In the genomic region with DNA sequence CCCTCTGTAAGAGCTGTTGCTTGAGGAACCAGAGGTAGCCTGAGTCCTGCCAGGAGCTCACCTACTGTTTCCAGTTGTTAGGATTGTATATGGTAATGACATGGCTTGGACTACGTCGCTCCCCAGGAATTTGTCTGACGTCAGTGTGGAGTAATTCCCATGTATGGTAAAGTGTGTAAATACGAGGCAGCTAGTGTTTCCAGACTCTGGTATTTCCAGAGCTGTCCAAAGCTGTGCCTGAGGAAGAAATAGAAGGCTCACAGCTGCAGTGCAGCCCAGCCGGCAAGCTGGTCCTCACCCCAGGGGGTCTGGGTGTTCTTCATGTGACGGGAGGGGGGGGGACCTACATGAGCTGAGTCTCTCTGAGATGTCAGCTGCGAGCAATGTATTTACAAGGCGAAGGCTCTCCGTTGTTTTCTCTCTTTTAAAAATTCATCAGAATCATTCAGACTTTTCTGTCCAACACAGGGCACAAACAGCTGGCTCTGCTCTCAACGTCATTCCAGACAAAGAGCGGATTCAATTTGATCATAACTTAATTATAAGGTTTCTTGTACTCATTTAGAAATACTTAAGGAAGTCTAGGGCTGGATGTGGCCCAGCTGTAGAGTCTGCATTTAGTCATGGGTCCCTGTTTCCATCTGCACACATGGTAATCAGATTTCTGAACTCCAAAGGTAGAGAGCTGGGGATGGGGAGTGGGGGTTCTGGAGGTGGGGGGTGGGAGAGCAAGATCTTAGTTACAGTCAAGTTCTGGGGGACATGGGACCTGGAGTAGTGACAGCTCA, we compare ENCODE assay signal across 8 mouse cellular contexts. TPM values are rescaled to one million over a fixed set of nuclear protein-coding genes. Genes with fewer than 3 reads are reported as not detected.
DNase-seq lines count a peak whose midpoint lies in the region; ATAC-seq and TF ChIP-seq lines count a peak whose summit lies in the region.

No protein-coding gene starts in this region.

- TF ChIP-seq POLR2A in limb, embryonic 14.5 days (IDR thresholded peaks at IDR 0.05; ENCODE audit: borderline replicate concordance, extremely low read depth, insufficient read depth, insufficient read length), result no peak
- no peak for TF ChIP-seq POLR2A in small intestine, adult 2 months (IDR thresholded peaks at IDR 0.05; ENCODE audit: low read depth, low read length)

- no peaks in the 10 kb centered on the region for H3K36me3 ChIP-seq in midbrain, embryonic 10.5 days
- H3K36me3 ChIP-seq in midbrain, embryonic 13.5 days, result no peaks in the 10 kb centered on the region
- H3K36me3 ChIP-seq in forebrain, postnatal 0 days (ENCODE audit: insufficient read depth), result no peaks in the 10 kb centered on the region
- H3K36me3 ChIP-seq in limb, embryonic 14.5 days (ENCODE audit: control insufficient read depth, insufficient read depth, low read length), result no peaks in the 10 kb centered on the region
- no peaks in the 10 kb centered on the region for H3K36me3 ChIP-seq in small intestine, adult 2 months (ENCODE audit: control insufficient read depth, insufficient read depth, low read length)

- peak; percentile 26 for DNase-seq in midbrain, embryonic 10.5 days (ENCODE audit: low spot score)
- peak; percentile 61 for DNase-seq in forebrain, postnatal 0 days
- peak; percentile 94 for DNase-seq in limb, embryonic 14.5 days (ENCODE audit: low spot score)
- DNase-seq in urinary bladder, postnatal 25 days (ENCODE audit: low spot score), result no peak
- no peak for DNase-seq in c-Kit-positive CD71-positive TER-119-positive erythroid progenitor cells, embryonic 14.5 days (ENCODE audit: low spot score)
- DNase-seq in gastrocnemius, postnatal 25 days, result no peak

- no peak overlapping the region for H3K4me2 ChIP-seq in midbrain, embryonic 13.5 days (replicated peaks)
- H3K4me2 ChIP-seq in forebrain, postnatal 0 days (ENCODE audit: low read depth), result no peak overlapping the region
- peak overlapping the region; percentile 22 for H3K4me2 ChIP-seq in limb, embryonic 14.5 days (replicated peaks; ENCODE audit: low read depth, low read length, severe bottlenecking)

- TF ChIP-seq CTCF in forebrain, postnatal 0 days (IDR thresholded peaks at IDR 0.05; ENCODE audit: low read depth), result no peak
- TF ChIP-seq CTCF in small intestine, adult 2 months (IDR thresholded peaks at IDR 0.05; ENCODE audit: extremely low read depth, insufficient read length, insufficient replicate concordance, low read depth, low read length), result no peak

- ATAC-seq in midbrain, embryonic 13.5 days, result no peak
- peak; percentile 37 for ATAC-seq in forebrain, postnatal 0 days
- ATAC-seq in limb, embryonic 14.5 days (ENCODE audit: low FRiP score, low read depth), result peak; percentile 86

- peaks cover 31% of the 10 kb centered on the region for H3K27me3 ChIP-seq in midbrain, embryonic 10.5 days (ENCODE audit: low read depth, poor library complexity, severe bottlenecking)
- H3K27me3 ChIP-seq in midbrain, embryonic 13.5 days, result peaks cover 5% of the 10 kb centered on the region; the same call in 1 of the 2 replicates
- H3K27me3 ChIP-seq in forebrain, postnatal 0 days (ENCODE audit: insufficient read depth, low read length), result no peaks in the 10 kb centered on the region
- H3K27me3 ChIP-seq in limb, embryonic 14.5 days (ENCODE audit: control insufficient read depth, insufficient read depth, low read length), result no peaks in the 10 kb centered on the region
- no peaks in the 10 kb centered on the region for H3K27me3 ChIP-seq in small intestine, adult 2 months (ENCODE audit: control insufficient read depth, insufficient read depth, low read length)

- H3K4me3 ChIP-seq in midbrain, embryonic 10.5 days, result no peak overlapping the region
- no peak overlapping the region for H3K4me3 ChIP-seq in midbrain, embryonic 13.5 days (replicated peaks)
- no peak overlapping the region for H3K4me3 ChIP-seq in forebrain, postnatal 0 days (ENCODE audit: low read depth, low read length)
- H3K4me3 ChIP-seq in limb, embryonic 14.5 days (replicated peaks; ENCODE audit: low read length), result no peak overlapping the region
- no peak overlapping the region for H3K4me3 ChIP-seq in small intestine, adult 2 months (ENCODE audit: low read depth, low read length)

- H3K9me3 ChIP-seq in midbrain, embryonic 10.5 days (replicated peaks), result no peaks in the 10 kb centered on the region
- H3K9me3 ChIP-seq in midbrain, embryonic 13.5 days, result peaks cover 4% of the 10 kb centered on the region; the same call in 1 of the 2 replicates
- H3K9me3 ChIP-seq in forebrain, postnatal 0 days (ENCODE audit: low read length), result no peaks in the 10 kb centered on the region
- H3K9me3 ChIP-seq in limb, embryonic 14.5 days (ENCODE audit: control insufficient read depth, low read length), result no peaks in the 10 kb centered on the region

- peak overlapping the region; percentile 38; the same call in 1 of the 2 replicates for H3K27ac ChIP-seq in midbrain, embryonic 10.5 days (replicated peaks)
- H3K27ac ChIP-seq in midbrain, embryonic 13.5 days, result no peak overlapping the region
- H3K27ac ChIP-seq in forebrain, postnatal 0 days (ENCODE audit: low read depth, low read length), result no peak overlapping the region
- peak overlapping the region; percentile 88 for H3K27ac ChIP-seq in limb, embryonic 14.5 days (replicated peaks; ENCODE audit: low read depth, low read length)
- peak overlapping the region; percentile 91 for H3K27ac ChIP-seq in small intestine, adult 2 months (ENCODE audit: insufficient read depth, low read depth, low read length)

- H3K4me1 ChIP-seq in midbrain, embryonic 10.5 days, result peaks cover 73% of the 10 kb centered on the region
- peaks cover 60% of the 10 kb centered on the region for H3K4me1 ChIP-seq in midbrain, embryonic 13.5 days (replicated peaks)
- 0 out of 2 replicates have a peak, but pooled peaks cover 4% of the 10 kb centered on the region for H3K4me1 ChIP-seq in forebrain, postnatal 0 days (ENCODE audit: insufficient read depth)
- peaks cover 61% of the 10 kb centered on the region for H3K4me1 ChIP-seq in limb, embryonic 14.5 days (ENCODE audit: control insufficient read depth, insufficient read depth, low read length)
- peaks cover 3% of the 10 kb centered on the region for H3K4me1 ChIP-seq in small intestine, adult 2 months (ENCODE audit: control insufficient read depth, insufficient read depth, insufficient read length, low read length)

- 56% methylated on average over 11 of the region's 11 CpGs for WGBS in midbrain, embryonic 10.5 days
- WGBS in midbrain, embryonic 13.5 days, result 46% methylated on average over 11 of the region's 11 CpGs
- 29% methylated on average over 11 of the region's 11 CpGs for WGBS in forebrain, postnatal 0 days
- WGBS in limb, embryonic 14.5 days, result 6% methylated on average over 11 of the region's 11 CpGs
- 73% methylated on average over 11 of the region's 11 CpGs for WGBS in small intestine, adult 2 months

- H3K9ac ChIP-seq in midbrain, embryonic 13.5 days (replicated peaks), result no peak overlapping the region
- H3K9ac ChIP-seq in forebrain, postnatal 0 days, result no peak overlapping the region
- peak overlapping the region; percentile 28; the same call in 1 of the 2 replicates for H3K9ac ChIP-seq in limb, embryonic 14.5 days (ENCODE audit: low read depth, low read length, severe bottlenecking)

RNA-seq across cellular contexts. Expression of a gene that starts 12.2 kb away (rescaled TPM):
- polyA plus RNA-seq in midbrain, embryonic 10.5 days (2016; fragmentation: Nextera tagmentation; extraction: Ambion mirVana), result 41.9 and 44.9 TPM in 2 replicates
- 13.9 and 16.0 TPM in 2 replicates for polyA plus RNA-seq in midbrain, embryonic 13.5 days (2015; fragmentation: Nextera tagmentation; extraction: Ambion mirVana)
- total RNA-seq in forebrain, postnatal 0 days (2014; rRNA removed), result 53.2 and 55.7 TPM in 2 replicates
- polyA plus RNA-seq in forebrain, postnatal 0 days (2015; fragmentation: Nextera tagmentation; extraction: Ambion mirVana), result 20.8 and 21.0 TPM in 2 replicates
- polyA plus RNA-seq in limb, embryonic 14.5 days (2012; rRNA removed), result 120 and 123 TPM in 2 replicates
- polyA plus RNA-seq in limb, embryonic 14.5 days (2014; fragmentation: Nextera tagmentation; extraction: Ambion mirVana), result 95.6 and 102 TPM in 2 replicates
- 140 and 147 TPM in 2 replicates for polyA plus RNA-seq in small intestine, adult 2 months (2012; rRNA removed)
- total RNA-seq in gastrocnemius, postnatal 25 days (2021), result 10 to 100 TPM; 24.8 to 41.1 TPM

RNA-seq across cellular contexts. Expression of a gene that starts 33.8 kb away (rescaled TPM):
- polyA plus RNA-seq in midbrain, embryonic 10.5 days (2016; fragmentation: Nextera tagmentation; extraction: Ambion mirVana), result 20.4 and 22.8 TPM in 2 replicates
- polyA plus RNA-seq in midbrain, embryonic 13.5 days (2015; fragmentation: Nextera tagmentation; extraction: Ambion mirVana), result 12.5 and 14.8 TPM in 2 replicates
- 23.6 and 27.2 TPM in 2 replicates for total RNA-seq in forebrain, postnatal 0 days (2014; rRNA removed)
- polyA plus RNA-seq in forebrain, postnatal 0 days (2015; fragmentation: Nextera tagmentation; extraction: Ambion mirVana), result 28.5 and 30.3 TPM in 2 replicates
- 60.6 and 69.1 TPM in 2 replicates for polyA plus RNA-seq in limb, embryonic 14.5 days (2012; rRNA removed)
- polyA plus RNA-seq in limb, embryonic 14.5 days (2014; fragmentation: Nextera tagmentation; extraction: Ambion mirVana), result 85.1 and 87.4 TPM in 2 replicates
- polyA plus RNA-seq in small intestine, adult 2 months (2012; rRNA removed), result 8.7 and 10.5 TPM in 2 replicates
- 100 to 1,000 TPM in 1 of 2 experiments, 10 to 100 TPM in 1; 56.9 to 161 TPM for total RNA-seq in gastrocnemius, postnatal 25 days (2021)

RNA-seq across cellular contexts. Expression of a gene that starts 47.1 kb away (rescaled TPM):
- 0.72 and 0.78 TPM in 2 replicates for polyA plus RNA-seq in midbrain, embryonic 10.5 days (2016; fragmentation: Nextera tagmentation; extraction: Ambion mirVana)
- polyA plus RNA-seq in midbrain, embryonic 13.5 days (2015; fragmentation: Nextera tagmentation; extraction: Ambion mirVana), result 0.20 and 0.34 TPM in 2 replicates
- 0.19 TPM in 1 of 2 replicates, not detected in the other for total RNA-seq in forebrain, postnatal 0 days (2014; rRNA removed)
- polyA plus RNA-seq in forebrain, postnatal 0 days (2015; fragmentation: Nextera tagmentation; extraction: Ambion mirVana), result 0.39 and 0.48 TPM in 2 replicates
- polyA plus RNA-seq in limb, embryonic 14.5 days (2012; rRNA removed), result 349 and 357 TPM in 2 replicates
- polyA plus RNA-seq in limb, embryonic 14.5 days (2014; fragmentation: Nextera tagmentation; extraction: Ambion mirVana), result 300 and 419 TPM in 2 replicates
- 0.42 and 5.0 TPM in 2 replicates for polyA plus RNA-seq in small intestine, adult 2 months (2012; rRNA removed)
- 100 to 1,000 TPM in 1 of 2 experiments, 10 to 100 TPM in 1; 73.2 to 356 TPM for total RNA-seq in gastrocnemius, postnatal 25 days (2021)

Comparison
In these comparisons a context has a peak if more than half of its experiments do, and no peak if none do; other contexts are left out.
1. H3K27ac ChIP-seq: peak in midbrain, embryonic 10.5 days (single experiment), limb, embryonic 14.5 days (single experiment) and small intestine, adult 2 months (single experiment); none in midbrain, embryonic 13.5 days (single experiment) and forebrain, postnatal 0 days (single experiment).
2. DNase-seq: peak in midbrain, embryonic 10.5 days (single experiment), forebrain, postnatal 0 days (single experiment) and limb, embryonic 14.5 days (single experiment); none in urinary bladder, postnatal 25 days (single experiment), c-Kit-positive CD71-positive TER-119-positive erythroid progenitor cells, embryonic 14.5 days (single experiment) and gastrocnemius, postnatal 25 days (single experiment).
3. RNA of a gene that starts 47.1 kb away (polyA plus RNA-seq): 300 to 419 TPM in limb, embryonic 14.5 days; 0.72 to 0.78 TPM in midbrain, embryonic 10.5 days, 0.39 to 0.48 TPM in forebrain, postnatal 0 days, 0.42 to 5.0 TPM in small intestine, adult 2 months and 0.20 to 0.34 TPM in midbrain, embryonic 13.5 days; every median in the first group is over 10 times any median in the second.